Mouse (Mus musculus): ENCODE measurements around the gene Itih3. TPM values are rescaled to one million over a fixed set of nuclear protein-coding genes. Genes with fewer than 3 reads are reported as not detected.

Gene Itih3
- total and polyA plus RNA-seq, 2 experiments from 2014 or later = 8.2 to 14.1 TPM

- Histone ChIP-seq H3K4me3 (ENCODE audit: low read length) (no peak overlapping the region), H3K4me1 (ENCODE audit: insufficient read depth, low read length) (no peaks in the 10 kb centered on the region), H3K27me3 (ENCODE audit: insufficient read depth, low read length) (no peaks in the 10 kb centered on the region), H3K9me3 (ENCODE audit: low read length) (no peaks in the 10 kb centered on the region), H3K4me2 (ENCODE audit: low read depth, low read length) (no peak overlapping the region), H3K9ac (replicated peaks; ENCODE audit: low read length) (no peak overlapping the region), H3K27ac (no peak overlapping the region), H3K36me3 (ENCODE audit: insufficient read depth, low read length) (no peaks in the 10 kb centered on the region)
- TF ChIP-seq CTCF (IDR thresholded peaks at IDR 0.05; ENCODE audit: low read depth) = peak; percentile 22; the same call in 1 of the 2 replicates
- WGBS = 88% methylated on average over 3 of the region's 3 CpGs
- ATAC-seq (0 out of 2 replicates have a peak, but pooled peaks have one; percentile 24), DNase-seq (ENCODE audit: low spot score) (no peak)
These were observed 41.8 kb downstream of the Itih3 start for GRCm38 (mm10) chr14:30881718-30882108.

- Histone ChIP-seq H3K4me1 (ENCODE audit: insufficient read depth, low read length) (no peaks in the 10 kb centered on the region), H3K4me3 (ENCODE audit: low read length) (no peak overlapping the region), H3K27ac (no peak overlapping the region), H3K9me3 (ENCODE audit: low read length) (no peaks in the 10 kb centered on the region), H3K27me3 (ENCODE audit: insufficient read depth, low read length) (no peaks in the 10 kb centered on the region), H3K9ac (replicated peaks; ENCODE audit: low read length) (no peak overlapping the region), H3K36me3 (ENCODE audit: insufficient read depth, low read length) (no peaks in the 10 kb centered on the region), H3K4me2 (ENCODE audit: low read depth, low read length) (no peak overlapping the region)
- 85% methylated on average over 17 of the region's 17 CpGs for WGBS
- peak; percentile 59 for TF ChIP-seq CTCF (IDR thresholded peaks at IDR 0.05; ENCODE audit: low read depth)
- DNase-seq (ENCODE audit: low spot score) (peak; percentile 36), ATAC-seq (no peak)
These were observed 42.5 kb downstream of the Itih3 start for GRCm38 (mm10) chr14:30880811-30881717.

GRCm38 (mm10) chr14:30880251-30880650 is 43.3 kb downstream of the Itih3 start:
- H3K27me3 ChIP-seq (ENCODE audit: insufficient read depth, low read length) = no peaks in the 10 kb centered on the region

GRCm38 (mm10) chr14:30879794-30880193 is 43.8 kb downstream of the Itih3 start:
- DNase-seq (ENCODE audit: low spot score) (no peak), ATAC-seq (no peak)
- no peaks in the 10 kb centered on the region for H3K9me3 ChIP-seq (ENCODE audit: low read length)
- H3K36me3 ChIP-seq (ENCODE audit: insufficient read depth, low read length) = no peaks in the 10 kb centered on the region; the same call in 1 of the 2 replicates
- 72% methylated on average over 9 of the region's 9 CpGs for WGBS
- no peak overlapping the region for H3K27ac ChIP-seq
- no peak overlapping the region for H3K4me2 ChIP-seq (ENCODE audit: low read depth, low read length)
- no peak for TF ChIP-seq CTCF (IDR thresholded peaks at IDR 0.05; ENCODE audit: low read depth)
- H3K9ac ChIP-seq (replicated peaks; ENCODE audit: low read length) = no peak overlapping the region
- no peak overlapping the region for H3K4me3 ChIP-seq (ENCODE audit: low read length)
- H3K27me3 ChIP-seq (ENCODE audit: insufficient read depth, low read length) = no peaks in the 10 kb centered on the region
- no peaks in the 10 kb centered on the region for H3K4me1 ChIP-seq (ENCODE audit: insufficient read depth, low read length)

More at GRCm38 (mm10) chr14:30880251-30880650, 43.3 kb downstream of the Itih3 start:
- no peak overlapping the region for H3K27ac ChIP-seq
- no peaks in the 10 kb centered on the region for H3K9me3 ChIP-seq (ENCODE audit: low read length)
- ATAC-seq (no peak), DNase-seq (ENCODE audit: low spot score) (no peak)
- no peaks in the 10 kb centered on the region; the same call in 1 of the 2 replicates for H3K36me3 ChIP-seq (ENCODE audit: insufficient read depth, low read length)
- no peak overlapping the region for H3K4me3 ChIP-seq (ENCODE audit: low read length)
- no peak overlapping the region for H3K4me2 ChIP-seq (ENCODE audit: low read depth, low read length)
- TF ChIP-seq CTCF (IDR thresholded peaks at IDR 0.05; ENCODE audit: low read depth) = no peak
- no peaks in the 10 kb centered on the region for H3K4me1 ChIP-seq (ENCODE audit: insufficient read depth, low read length)
- no peak overlapping the region for H3K9ac ChIP-seq (replicated peaks; ENCODE audit: low read length)
- WGBS = 82% methylated on average over 8 of the region's 8 CpGs

GRCm38 (mm10) chr14:30878958-30879571 is 44.5 kb downstream of the Itih3 start, which contains the start of gene Mustn1:
Gene Mustn1 (plus strand): TSS chr14:30879200.
- ATAC-seq (0 out of 2 replicates have a peak, but pooled peaks have one; percentile 44), DNase-seq (ENCODE audit: low spot score) (peak; percentile 21)
- Histone ChIP-seq H3K4me2 (ENCODE audit: low read depth, low read length) (no peak within 1 kb of the TSS), H3K27me3 (ENCODE audit: insufficient read depth, low read length) (no peaks in the 10 kb centered on the region), H3K9ac (replicated peaks; ENCODE audit: low read length) (no peak within 1 kb of the TSS), H3K9me3 (ENCODE audit: low read length) (no peaks in the 10 kb centered on the region), H3K36me3 (ENCODE audit: insufficient read depth, low read length) (no peaks in the 10 kb centered on the region; the same call in 1 of the 2 replicates), H3K27ac (peak within 1 kb of the TSS; percentile 22; the same call in 1 of the 2 replicates), H3K4me1 (ENCODE audit: insufficient read depth, low read length) (no peaks in the 10 kb centered on the region), H3K4me3 (ENCODE audit: low read length) (no peak within 1 kb of the TSS)
- 40% methylated on average over 11 of the region's 11 CpGs for WGBS
- no peak for TF ChIP-seq CTCF (IDR thresholded peaks at IDR 0.05; ENCODE audit: low read depth)

- WGBS = 96% methylated on average over 3 of the region's 3 CpGs
- ATAC-seq (no peak), DNase-seq (ENCODE audit: low spot score) (no peak)
- no peak overlapping the region for H3K4me2 ChIP-seq (ENCODE audit: low read depth, low read length)
- H3K27ac ChIP-seq = no peak overlapping the region
- H3K9me3 ChIP-seq (ENCODE audit: low read length) = no peaks in the 10 kb centered on the region
- no peak for TF ChIP-seq CTCF (IDR thresholded peaks at IDR 0.05; ENCODE audit: low read depth)
- peaks cover 11% of the 10 kb centered on the region for H3K36me3 ChIP-seq (ENCODE audit: insufficient read depth, low read length)
- no peaks in the 10 kb centered on the region for H3K4me1 ChIP-seq (ENCODE audit: insufficient read depth, low read length)
- no peak overlapping the region for H3K4me3 ChIP-seq (ENCODE audit: low read length)
- H3K9ac ChIP-seq (replicated peaks; ENCODE audit: low read length) = no peak overlapping the region
- no peaks in the 10 kb centered on the region for H3K27me3 ChIP-seq (ENCODE audit: insufficient read depth, low read length)
These were observed 45.7 kb downstream of the Itih3 start for GRCm38 (mm10) chr14:30877827-30878226.

Measured in hindbrain, postnatal 0 days (tissue).